Mouse (Mus musculus): ENCODE measurements around the gene Gm8765.

DNA sequence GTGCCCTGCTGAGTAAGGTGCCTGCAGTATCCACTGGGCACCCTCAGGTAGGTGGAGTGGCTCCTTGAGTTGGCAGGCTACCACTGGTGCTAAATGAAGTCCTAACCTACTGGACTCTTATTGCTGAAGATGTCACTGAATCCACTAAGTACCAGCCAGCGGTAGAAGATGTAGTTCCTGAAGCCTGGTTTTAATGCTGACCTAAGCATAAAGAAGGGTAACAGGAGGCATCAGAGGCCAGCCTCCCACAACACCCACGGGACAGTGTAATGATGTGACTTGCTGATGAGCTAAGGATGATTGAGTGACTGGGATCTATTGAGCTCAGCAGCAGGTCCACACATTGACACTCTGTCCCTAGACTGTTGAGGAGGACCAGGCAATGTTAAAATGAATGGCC, 53.6 kb downstream of the Gm8765 start:
- no peak for TF ChIP-seq CTCF (IDR thresholded peaks at IDR 0.05; ENCODE audit: low read depth, low read length)
- no peak for TF ChIP-seq POLR2AphosphoS5 (IDR thresholded peaks at IDR 0.05; ENCODE audit: insufficient replicate concordance, low read depth, low read length)
